8 mouse cellular contexts compared by ENCODE assay signal in genomic region chr11:70701221-70701955, GRCm38 (mm10). TPM values are rescaled to one million over a fixed set of nuclear protein-coding genes. Genes with fewer than 3 reads are reported as not detected.
DNase-seq lines count a peak whose midpoint lies in the region; ATAC-seq and TF ChIP-seq lines count a peak whose summit lies in the region.

No protein-coding gene starts in this region.

- 11% methylated on average over 10 of the region's 10 CpGs for WGBS in embryonic facial prominence, embryonic 13.5 days
- 9% methylated on average over 10 of the region's 10 CpGs for WGBS in hindbrain, embryonic 16.5 days
- 7% methylated on average over 10 of the region's 10 CpGs for WGBS in lung, embryonic 16.5 days

- peaks cover 21% of the 10 kb centered on the region for H3K4me1 ChIP-seq in embryonic facial prominence, embryonic 13.5 days
- H3K4me1 ChIP-seq in hindbrain, embryonic 16.5 days (ENCODE audit: control insufficient read depth, insufficient read depth, low read depth, low read length): peaks cover 25% of the 10 kb centered on the region
- peaks cover 22% of the 10 kb centered on the region for H3K4me1 ChIP-seq in lung, embryonic 16.5 days (replicated peaks; ENCODE audit: control insufficient read depth, insufficient read depth, low read length)

- H3K27ac ChIP-seq in layer of hippocampus, adult 2 months: peak overlapping the region; percentile 100
- peak overlapping the region; percentile 93; the same call in 1 of the 2 replicates for H3K27ac ChIP-seq in embryonic facial prominence, embryonic 13.5 days
- H3K27ac ChIP-seq in hindbrain, embryonic 16.5 days (ENCODE audit: low read depth, low read length): no peak overlapping the region
- H3K27ac ChIP-seq in lung, embryonic 16.5 days (ENCODE audit: low read length): peak overlapping the region; percentile 98

- H3K4me3 ChIP-seq in layer of hippocampus, adult 2 months: peak overlapping the region; percentile 83
- peak overlapping the region; percentile 92 for H3K4me3 ChIP-seq in embryonic facial prominence, embryonic 13.5 days
- peak overlapping the region; percentile 96 for H3K4me3 ChIP-seq in hindbrain, embryonic 16.5 days (ENCODE audit: low read length)
- peak overlapping the region; percentile 94 for H3K4me3 ChIP-seq in lung, embryonic 16.5 days (ENCODE audit: low read length)

- no peaks in the 10 kb centered on the region for H3K27me3 ChIP-seq in embryonic facial prominence, embryonic 13.5 days
- no peaks in the 10 kb centered on the region for H3K27me3 ChIP-seq in hindbrain, embryonic 16.5 days (replicated peaks; ENCODE audit: control insufficient read depth, insufficient read depth, low read length)
- H3K27me3 ChIP-seq in lung, embryonic 16.5 days (ENCODE audit: control insufficient read depth, insufficient read depth, low read depth, low read length): no peaks in the 10 kb centered on the region

- ATAC-seq in embryonic facial prominence, embryonic 13.5 days (ENCODE audit: insufficient number of reproducible peaks, insufficient read depth, low FRiP score, low TSS enrichment, low read depth): no peak
- ATAC-seq in hindbrain, embryonic 16.5 days: 0 out of 2 replicates have a peak, but pooled peaks have one; percentile 25
- ATAC-seq in lung, embryonic 16.5 days (ENCODE audit: low read depth): no peak
- ATAC-seq in monocyte, adult 5-6 weeks (replicated peaks; ENCODE audit: insufficient number of reproducible peaks, low FRiP score, low TSS enrichment, poor library complexity, severe bottlenecking): no peak
- no peak for ATAC-seq in megakaryocyte progenitor cell, adult 5-6 weeks (replicated peaks; ENCODE audit: poor library complexity)

- TF ChIP-seq CTCF in layer of hippocampus, adult 2 months (conservative IDR thresholded peaks at IDR 0.05): no peak

- H3K4me2 ChIP-seq in embryonic facial prominence, embryonic 13.5 days: peak overlapping the region; percentile 82
- H3K4me2 ChIP-seq in hindbrain, embryonic 16.5 days (ENCODE audit: low read length): peak overlapping the region; percentile 94
- peak overlapping the region; percentile 87 for H3K4me2 ChIP-seq in lung, embryonic 16.5 days (ENCODE audit: low read depth, low read length)

- H3K36me3 ChIP-seq in embryonic facial prominence, embryonic 13.5 days: peaks cover 34% of the 10 kb centered on the region
- H3K36me3 ChIP-seq in hindbrain, embryonic 16.5 days (ENCODE audit: control insufficient read depth, insufficient read depth, low read length): peaks cover 25% of the 10 kb centered on the region
- H3K36me3 ChIP-seq in lung, embryonic 16.5 days (ENCODE audit: control insufficient read depth, insufficient read depth, low read length): peaks cover 24% of the 10 kb centered on the region

- no peak for DNase-seq in layer of hippocampus, adult 2 months (ENCODE audit: low spot score in 2 of 2)
- DNase-seq in layer of hippocampus, adult 18-20 months (ENCODE audit: low spot score in 2 of 2): no peak
- DNase-seq in spleen, adult 12 weeks (ENCODE audit: low spot score): no peak

- peak overlapping the region; percentile 94 for H3K9ac ChIP-seq in embryonic facial prominence, embryonic 13.5 days
- H3K9ac ChIP-seq in hindbrain, embryonic 16.5 days (ENCODE audit: low read depth, low read length): peak overlapping the region; percentile 96
- peak overlapping the region; percentile 96 for H3K9ac ChIP-seq in lung, embryonic 16.5 days (ENCODE audit: low read length)

- H3K9me3 ChIP-seq in embryonic facial prominence, embryonic 13.5 days: no peaks in the 10 kb centered on the region
- H3K9me3 ChIP-seq in hindbrain, embryonic 16.5 days (ENCODE audit: control insufficient read depth, low read length): no peaks in the 10 kb centered on the region
- H3K9me3 ChIP-seq in lung, embryonic 16.5 days (ENCODE audit: control insufficient read depth, low read length): no peaks in the 10 kb centered on the region

RNA-seq across cellular contexts. Expression of gene Kif1c, which starts 1.0 kb away (rescaled TPM):
- 10 to 100 TPM; 76.5 to 89.8 TPM for total RNA-seq in layer of hippocampus, adult 2 months (2021)
- 10 to 100 TPM; 70.4 to 82.8 TPM for total RNA-seq in layer of hippocampus, adult 18-20 months (2021)
- polyA plus RNA-seq in embryonic facial prominence, embryonic 13.5 days (2015; fragmentation: Nextera tagmentation; extraction: Ambion mirVana): 4.2 and 4.5 TPM in 2 replicates
- polyA plus RNA-seq in hindbrain, embryonic 16.5 days (2015; fragmentation: Nextera tagmentation; extraction: Ambion mirVana): 1.3 and 1.6 TPM in 2 replicates
- 3.2 and 3.4 TPM in 2 replicates for polyA plus RNA-seq in lung, embryonic 16.5 days (2015; fragmentation: Nextera tagmentation; extraction: Ambion mirVana)
- total RNA-seq in monocyte, adult 5-6 weeks (2017): 27.3 to 30.6 TPM (median 30.3 TPM) in 3 replicates
- 1.6 and 2.0 TPM in 2 replicates for total RNA-seq in megakaryocyte progenitor cell, adult 5-6 weeks (2015)
- total RNA-seq in megakaryocyte progenitor cell, adult 5-6 weeks (2017): 4.6 and 5.9 TPM in 2 replicates

RNA-seq across cellular contexts. Expression of gene Inca1, which starts 1.4 kb away (rescaled TPM):
- 1 to 10 TPM; 2.9 to 5.0 TPM for total RNA-seq in layer of hippocampus, adult 2 months (2021)
- 1 to 10 TPM; 3.7 to 4.3 TPM for total RNA-seq in layer of hippocampus, adult 18-20 months (2021)
- polyA plus RNA-seq in embryonic facial prominence, embryonic 13.5 days (2015; fragmentation: Nextera tagmentation; extraction: Ambion mirVana): 1.1 and 1.3 TPM in 2 replicates
- 1.2 and 1.4 TPM in 2 replicates for polyA plus RNA-seq in hindbrain, embryonic 16.5 days (2015; fragmentation: Nextera tagmentation; extraction: Ambion mirVana)
- polyA plus RNA-seq in lung, embryonic 16.5 days (2015; fragmentation: Nextera tagmentation; extraction: Ambion mirVana): 1.5 and 1.9 TPM in 2 replicates
- total RNA-seq in monocyte, adult 5-6 weeks (2017): 0.53 TPM in 1 of 3 replicates, not detected in the others
- total RNA-seq in megakaryocyte progenitor cell, adult 5-6 weeks (2015): 0.20 TPM in 1 of 2 replicates, not detected in the other
- 0.50 TPM in 1 of 2 replicates, not detected in the other for total RNA-seq in megakaryocyte progenitor cell, adult 5-6 weeks (2017)

RNA-seq across cellular contexts. Expression of gene Camta2, which starts 13.5 kb away (rescaled TPM):
- 100 to 1,000 TPM; 387 to 403 TPM for total RNA-seq in layer of hippocampus, adult 2 months (2021)
- total RNA-seq in layer of hippocampus, adult 18-20 months (2021): 100 to 1,000 TPM; 330 to 389 TPM
- 13.4 TPM in 2 replicates for polyA plus RNA-seq in embryonic facial prominence, embryonic 13.5 days (2015; fragmentation: Nextera tagmentation; extraction: Ambion mirVana)
- polyA plus RNA-seq in hindbrain, embryonic 16.5 days (2015; fragmentation: Nextera tagmentation; extraction: Ambion mirVana): 26.3 and 31.5 TPM in 2 replicates
- 14.8 and 15.6 TPM in 2 replicates for polyA plus RNA-seq in lung, embryonic 16.5 days (2015; fragmentation: Nextera tagmentation; extraction: Ambion mirVana)
- 8.9 to 20.6 TPM (median 15.7 TPM) in 3 replicates for total RNA-seq in monocyte, adult 5-6 weeks (2017)
- 9.1 and 9.2 TPM in 2 replicates for total RNA-seq in megakaryocyte progenitor cell, adult 5-6 weeks (2015)
- total RNA-seq in megakaryocyte progenitor cell, adult 5-6 weeks (2017): 2.0 and 5.1 TPM in 2 replicates

RNA-seq across cellular contexts. Expression of gene Spag7, which starts 32.2 kb away (rescaled TPM):
- 10 to 100 TPM; 50.8 to 54.7 TPM for total RNA-seq in layer of hippocampus, adult 2 months (2021)
- 10 to 100 TPM; 50.5 to 51.9 TPM for total RNA-seq in layer of hippocampus, adult 18-20 months (2021)
- polyA plus RNA-seq in embryonic facial prominence, embryonic 13.5 days (2015; fragmentation: Nextera tagmentation; extraction: Ambion mirVana): 159 and 163 TPM in 2 replicates
- polyA plus RNA-seq in hindbrain, embryonic 16.5 days (2015; fragmentation: Nextera tagmentation; extraction: Ambion mirVana): 151 and 161 TPM in 2 replicates
- polyA plus RNA-seq in lung, embryonic 16.5 days (2015; fragmentation: Nextera tagmentation; extraction: Ambion mirVana): 159 and 172 TPM in 2 replicates
- 49.1 to 78.2 TPM (median 76.7 TPM) in 3 replicates for total RNA-seq in monocyte, adult 5-6 weeks (2017)
- 102 and 109 TPM in 2 replicates for total RNA-seq in megakaryocyte progenitor cell, adult 5-6 weeks (2015)
- 68.6 and 71.8 TPM in 2 replicates for total RNA-seq in megakaryocyte progenitor cell, adult 5-6 weeks (2017)

RNA-seq across cellular contexts. Expression of gene Eno3, which starts 44.4 kb away (rescaled TPM):
- 1 to 10 TPM; 6.6 to 7.9 TPM for total RNA-seq in layer of hippocampus, adult 2 months (2021)
- 1 to 10 TPM; 6.0 to 9.9 TPM for total RNA-seq in layer of hippocampus, adult 18-20 months (2021)
- 18.3 and 19.7 TPM in 2 replicates for polyA plus RNA-seq in embryonic facial prominence, embryonic 13.5 days (2015; fragmentation: Nextera tagmentation; extraction: Ambion mirVana)
- polyA plus RNA-seq in hindbrain, embryonic 16.5 days (2015; fragmentation: Nextera tagmentation; extraction: Ambion mirVana): 6.0 and 16.3 TPM in 2 replicates
- polyA plus RNA-seq in lung, embryonic 16.5 days (2015; fragmentation: Nextera tagmentation; extraction: Ambion mirVana): 37.9 and 56.8 TPM in 2 replicates
- total RNA-seq in monocyte, adult 5-6 weeks (2017): 236 to 452 TPM (median 414 TPM) in 3 replicates
- 4.1 and 6.2 TPM in 2 replicates for total RNA-seq in megakaryocyte progenitor cell, adult 5-6 weeks (2015)
- 7.2 and 9.5 TPM in 2 replicates for total RNA-seq in megakaryocyte progenitor cell, adult 5-6 weeks (2017)

Comparison
In these comparisons a context has a peak if more than half of its experiments do, and no peak if none do; other contexts are left out.
1. RNA of gene Camta2, which starts 13.5 kb away (total RNA-seq): 387 to 403 TPM in layer of hippocampus, adult 2 months and 330 to 389 TPM in layer of hippocampus, adult 18-20 months; 2.0 to 9.2 TPM in megakaryocyte progenitor cell, adult 5-6 weeks and 8.9 to 20.6 TPM in monocyte, adult 5-6 weeks; every median in the first group is over 10 times any median in the second.
2. Peak in every context shown above with its lines, with median percentiles within 50 percentile points of each other: H3K4me3 ChIP-seq, H3K4me2 ChIP-seq and H3K9ac ChIP-seq.